Mouse (Mus musculus): ENCODE results near the gene Med31. TPM values are rescaled to one million over a fixed set of nuclear protein-coding genes. Genes with fewer than 3 reads are reported as not detected.

The Med31 gene
- polyA plus RNA-seq, 1 experiment from 2014 or later: 60.1 TPM

DNA sequence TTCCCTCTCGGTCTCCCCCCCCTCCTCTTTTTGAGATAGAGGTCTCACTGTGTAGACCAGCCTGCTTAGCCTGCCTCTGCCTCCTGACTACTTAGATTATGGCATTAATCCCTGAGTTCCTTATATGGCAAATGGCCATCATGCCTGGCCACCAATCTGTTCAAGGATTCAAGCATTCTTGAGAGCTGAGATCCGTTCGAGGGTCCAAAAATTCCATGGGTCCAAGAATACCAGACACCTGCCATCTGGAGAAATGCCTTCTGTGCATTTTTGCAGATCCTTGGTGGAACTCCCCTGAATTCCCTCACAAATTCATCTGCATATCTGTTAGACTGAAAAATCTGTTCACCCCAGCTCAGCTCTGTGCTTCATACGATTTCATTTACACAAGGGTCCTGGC lies 8.0 kb upstream of the Med31 start:
- WGBS: 65% methylated on average over 4 of the region's 4 CpGs
- ATAC-seq (replicated peaks): no peak
- H3K4me1 ChIP-seq: peaks cover 8% of the 10 kb centered on the region; the same call in 1 of the 2 replicates

DNA sequence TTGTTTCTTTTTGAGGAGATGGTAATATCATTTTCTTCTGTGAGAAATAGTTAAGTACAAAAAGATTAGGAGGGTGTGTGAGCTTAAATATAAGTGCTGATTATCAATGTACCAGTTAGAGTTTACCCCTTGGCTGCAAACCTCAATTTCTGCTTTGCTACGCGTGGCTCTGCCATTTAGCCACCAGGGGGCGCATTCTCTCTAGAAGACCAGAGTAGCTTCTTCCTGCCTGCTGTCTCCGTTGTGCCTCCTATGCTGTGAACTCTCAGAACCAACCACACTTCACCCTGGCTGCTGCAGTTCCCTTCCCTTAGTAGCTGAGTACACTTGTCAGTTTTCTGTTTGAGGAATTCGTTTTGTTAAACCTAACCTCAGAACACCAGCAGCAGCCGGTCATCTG lies 5.9 kb upstream of the Med31 start:
- H3K9ac ChIP-seq (replicated peaks): no peak overlapping the region
- no peak overlapping the region for H3K4me3 ChIP-seq
- no peak for ATAC-seq (replicated peaks)

More for the DNA sequence above, 8.0 kb upstream of the Med31 start:
- Histone ChIP-seq H3K9me3 (no peaks in the 10 kb centered on the region), H3K4me2 (replicated peaks) (no peak overlapping the region), H3K27me3 (no peaks in the 10 kb centered on the region), H3K36me3 (no peaks in the 10 kb centered on the region), H3K9ac (replicated peaks) (no peak overlapping the region), H3K4me3 (no peak overlapping the region), H3K27ac (replicated peaks) (0 out of 2 replicates have a peak overlapping the region, but pooled peaks have one; percentile 25)

DNA sequence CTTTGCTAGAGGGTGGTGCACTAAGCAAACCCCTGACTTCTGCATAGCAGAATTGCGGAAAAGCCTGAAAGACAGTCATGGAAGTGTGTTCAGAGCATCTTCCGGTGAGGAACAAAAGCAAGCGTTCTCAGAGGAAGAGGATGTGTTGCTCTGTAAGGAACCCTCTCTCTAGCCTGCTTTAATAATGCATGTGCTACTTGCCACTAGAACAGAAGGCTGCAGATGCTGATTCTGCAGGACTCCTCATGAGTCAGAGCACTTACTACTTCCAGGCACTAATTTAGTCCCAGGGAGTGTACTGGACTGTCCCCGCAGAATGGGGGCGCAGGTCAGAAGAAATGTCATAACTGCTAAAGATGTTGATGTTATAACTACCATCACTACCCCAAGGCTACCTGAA lies 1.7 kb upstream of the Med31 start:
- no peaks in the 10 kb centered on the region for H3K9me3 ChIP-seq
- H3K36me3 ChIP-seq: peaks cover 3% of the 10 kb centered on the region; the same call in 1 of the 2 replicates
- no peak overlapping the region for H3K9ac ChIP-seq (replicated peaks)
- no peak overlapping the region for H3K4me3 ChIP-seq
- H3K27ac ChIP-seq (replicated peaks): no peak overlapping the region
- 86% methylated on average over 5 of the region's 5 CpGs for WGBS
- no peak for ATAC-seq (replicated peaks)
- H3K4me2 ChIP-seq (replicated peaks): no peak overlapping the region
- H3K27me3 ChIP-seq: no peaks in the 10 kb centered on the region
- peaks cover 32% of the 10 kb centered on the region for H3K4me1 ChIP-seq

More for the DNA sequence above, 5.9 kb upstream of the Med31 start:
- H3K4me2 ChIP-seq (replicated peaks): no peak overlapping the region
- peaks cover 20% of the 10 kb centered on the region for H3K4me1 ChIP-seq
- no peaks in the 10 kb centered on the region for H3K9me3 ChIP-seq
- H3K27me3 ChIP-seq: no peaks in the 10 kb centered on the region
- 16% methylated on average over 6 of the region's 6 CpGs for WGBS
- H3K27ac ChIP-seq (replicated peaks): no peak overlapping the region
- no peaks in the 10 kb centered on the region for H3K36me3 ChIP-seq

GRCm38 (mm10) chr11:72214591-72215409 lies 592 bp downstream of the Med31 start:
- Histone ChIP-seq H3K4me2 (replicated peaks) (peak overlapping the region; percentile 95), H3K36me3 (peaks cover 25% of the 10 kb centered on the region), H3K27me3 (no peaks in the 10 kb centered on the region), H3K4me1 (peaks cover 32% of the 10 kb centered on the region), H3K9ac (replicated peaks) (peak overlapping the region; percentile 84), H3K27ac (replicated peaks) (peak overlapping the region; percentile 91), H3K4me3 (peak overlapping the region; percentile 88), H3K9me3 (no peaks in the 10 kb centered on the region)
- ATAC-seq (replicated peaks): peak; percentile 97
- WGBS: 1% methylated on average over 51 of the region's 51 CpGs

- Histone ChIP-seq H3K27ac (replicated peaks) (peak overlapping the region; percentile 74; the same call in 1 of the 2 replicates), H3K4me3 (peak overlapping the region; percentile 94), H3K36me3 (peaks cover 29% of the 10 kb centered on the region), H3K9ac (replicated peaks) (peak overlapping the region; percentile 74), H3K4me1 (peaks cover 41% of the 10 kb centered on the region), H3K4me2 (replicated peaks) (peak overlapping the region; percentile 87), H3K27me3 (no peaks in the 10 kb centered on the region), H3K9me3 (no peaks in the 10 kb centered on the region)
- WGBS: 20% methylated on average over 17 of the region's 17 CpGs
- ATAC-seq (replicated peaks): no peak
These were observed 7.5 kb downstream of the Med31 start for GRCm38 (mm10) chr11:72207834-72208377.

- H3K27me3 ChIP-seq: no peaks in the 10 kb centered on the region
- ATAC-seq (replicated peaks): peak; percentile 92
- H3K4me3 ChIP-seq: peak within 1 kb of the TSS; percentile 94
- peak within 1 kb of the TSS; percentile 87 for H3K4me2 ChIP-seq (replicated peaks)
- H3K9me3 ChIP-seq: no peaks in the 10 kb centered on the region
- H3K4me1 ChIP-seq: peaks cover 41% of the 10 kb centered on the region
- peaks cover 28% of the 10 kb centered on the region for H3K36me3 ChIP-seq
- peak within 1 kb of the TSS; percentile 74 for H3K27ac ChIP-seq (replicated peaks)
- H3K9ac ChIP-seq (replicated peaks): peak within 1 kb of the TSS; percentile 74
- WGBS: 0% methylated on average over 42 of the region's 42 CpGs
These were observed 8.1 kb downstream of the Med31 start, which contains the start of the genes 4933427D14Rik and Txndc17 for GRCm38 (mm10) chr11:72207204-72207833. TSS of gene 4933427D14Rik (minus strand) at chr11:72207459. TSS of gene Txndc17 (plus strand) at chr11:72207547.

- H3K27ac ChIP-seq (replicated peaks): peak within 1 kb of the TSS; percentile 74
- no peaks in the 10 kb centered on the region for H3K9me3 ChIP-seq
- no peaks in the 10 kb centered on the region for H3K27me3 ChIP-seq
- peak within 1 kb of the TSS; percentile 94 for H3K4me3 ChIP-seq
- peak; percentile 55 for ATAC-seq (replicated peaks)
- H3K4me1 ChIP-seq: peaks cover 41% of the 10 kb centered on the region
- peak within 1 kb of the TSS; percentile 87 for H3K4me2 ChIP-seq (replicated peaks)
- peaks cover 22% of the 10 kb centered on the region for H3K36me3 ChIP-seq
- under 1% methylated on average over 43 of the region's 43 CpGs for WGBS
- H3K9ac ChIP-seq (replicated peaks): peak within 1 kb of the TSS; percentile 74
These were observed 8.8 kb downstream of the Med31 start, which contains the start of gene Gm43951 for GRCm38 (mm10) chr11:72206341-72207203. TSS of gene Gm43951 (minus strand) at chr11:72206840.

- Histone ChIP-seq H3K9me3 (no peaks in the 10 kb centered on the region), H3K4me2 (replicated peaks) (peak overlapping the region; percentile 87), H3K4me3 (peak overlapping the region; percentile 94), H3K4me1 (peaks cover 41% of the 10 kb centered on the region), H3K27ac (replicated peaks) (no peak overlapping the region), H3K27me3 (no peaks in the 10 kb centered on the region), H3K9ac (replicated peaks) (peak overlapping the region; percentile 74; the same call in 1 of the 2 replicates), H3K36me3 (peaks cover 17% of the 10 kb centered on the region)
- ATAC-seq (replicated peaks): no peak
- WGBS: 82% methylated on average over 6 of the region's 6 CpGs
These were observed 10.1 kb downstream of the Med31 start for GRCm38 (mm10) chr11:72205256-72205655.

DNA sequence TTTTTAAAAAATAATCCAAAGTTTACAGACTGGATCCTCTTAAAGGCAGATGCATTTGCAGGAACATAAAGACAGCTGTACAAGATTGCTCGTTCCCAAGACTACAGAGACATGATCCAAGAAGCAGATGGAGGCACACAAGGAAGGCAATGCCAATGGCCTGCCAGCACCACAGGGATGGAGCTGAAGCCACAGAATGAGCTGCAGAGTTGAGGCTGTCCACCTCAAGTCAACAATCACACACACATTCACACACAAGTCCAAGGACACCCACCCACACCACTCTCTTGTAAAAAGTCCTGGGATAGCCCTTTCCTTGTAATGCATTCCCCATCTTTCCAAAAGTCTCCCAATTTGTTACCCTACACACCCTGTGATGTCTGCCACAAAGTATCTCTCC lies 12.0 kb downstream of the Med31 start:
- no peak overlapping the region for H3K27ac ChIP-seq (replicated peaks)

GRCm38 (mm10) chr11:72196506-72196905 lies 18.9 kb downstream of the Med31 start:
- Histone ChIP-seq H3K9ac (replicated peaks) (no peak overlapping the region), H3K27ac (replicated peaks) (no peak overlapping the region), H3K4me2 (replicated peaks) (no peak overlapping the region), H3K36me3 (peaks cover 45% of the 10 kb centered on the region), H3K4me3 (no peak overlapping the region), H3K4me1 (no peaks in the 10 kb centered on the region), H3K9me3 (no peaks in the 10 kb centered on the region), H3K27me3 (no peaks in the 10 kb centered on the region)
- ATAC-seq (replicated peaks): no peak
- 92% methylated on average over 8 of the region's 8 CpGs for WGBS

More for the DNA sequence above, 12.0 kb downstream of the Med31 start:
- no peaks in the 10 kb centered on the region for H3K9me3 ChIP-seq
- peaks cover 15% of the 10 kb centered on the region for H3K36me3 ChIP-seq
- no peak for ATAC-seq (replicated peaks)
- H3K4me2 ChIP-seq (replicated peaks): no peak overlapping the region
- H3K27me3 ChIP-seq: no peaks in the 10 kb centered on the region
- H3K4me1 ChIP-seq: peaks cover 36% of the 10 kb centered on the region
- H3K4me3 ChIP-seq: no peak overlapping the region
- WGBS: 45% methylated on average over 1 of the region's 1 CpGs
- H3K9ac ChIP-seq (replicated peaks): no peak overlapping the region

GRCm38 (mm10) chr11:72194259-72194658 lies 21.1 kb downstream of the Med31 start:
- H3K27me3 ChIP-seq: no peaks in the 10 kb centered on the region
- no peak overlapping the region for H3K4me2 ChIP-seq (replicated peaks)
- H3K36me3 ChIP-seq: peaks cover 57% of the 10 kb centered on the region
- 96% methylated on average over 2 of the region's 2 CpGs for WGBS
- H3K4me3 ChIP-seq: no peak overlapping the region
- H3K27ac ChIP-seq (replicated peaks): no peak overlapping the region
- no peak overlapping the region for H3K9ac ChIP-seq (replicated peaks)
- no peaks in the 10 kb centered on the region for H3K9me3 ChIP-seq
- H3K4me1 ChIP-seq: no peaks in the 10 kb centered on the region
- no peak for ATAC-seq (replicated peaks)

All from forebrain, embryonic 15.5 days (tissue).